Mouse (Mus musculus): ENCODE results near the gene Pxdn. TPM values are rescaled to one million over a fixed set of nuclear protein-coding genes. Genes with fewer than 3 reads are reported as not detected.

Gene Pxdn
- polyA plus RNA-seq, 1 experiment: 50.5 TPM

GRCm38 (mm10) chr12:29926896-29927295, 10.5 kb upstream of the Pxdn start:
- H3K79me2 ChIP-seq (ENCODE audit: control insufficient read depth, insufficient read depth): no peaks in the 10 kb centered on the region
- H3K4me3 ChIP-seq: no peak overlapping the region
- TF ChIP-seq POLR2A (IDR thresholded peaks at IDR 0.05; ENCODE audit: insufficient read length, low read depth) (no peak), MYOD1 (IDR thresholded peaks at IDR 0.05; ENCODE audit: control insufficient read depth in 1 of 3, insufficient read length in 2 of 3, low read depth in 2 of 3) (peak in 1 of 3 experiments; percentile 16), POLR2AphosphoS2 (IDR thresholded peaks at IDR 0.05; ENCODE audit: insufficient read length, low read depth) (no peak)
- no peak overlapping the region for H3ac ChIP-seq (ENCODE audit: control insufficient read depth, insufficient read length)
- no peak overlapping the region for H3K4me2 ChIP-seq (ENCODE audit: low read depth)
- no peaks in the 10 kb centered on the region for H3K27me3 ChIP-seq (ENCODE audit: control insufficient read depth, insufficient read depth, insufficient read length)
- no peaks in the 10 kb centered on the region for H3K36me3 ChIP-seq (ENCODE audit: control insufficient read depth, insufficient read depth)

- H3ac ChIP-seq (ENCODE audit: control insufficient read depth, insufficient read length): no peak overlapping the region
These were observed 6.8 kb upstream of the Pxdn start for GRCm38 (mm10) chr12:29930591-29930990.

GRCm38 (mm10) chr12:29932951-29933350, 4.5 kb upstream of the Pxdn start:
- H3K27me3 ChIP-seq (ENCODE audit: control insufficient read depth, insufficient read depth, insufficient read length): no peaks in the 10 kb centered on the region
- TF ChIP-seq POLR2AphosphoS2 (IDR thresholded peaks at IDR 0.05; ENCODE audit: insufficient read length, low read depth) (no peak), TCF3 (IDR thresholded peaks at IDR 0.05; ENCODE audit: insufficient read length, low read depth) (no peak), MAX (IDR thresholded peaks at IDR 0.05; ENCODE audit: low read depth) (no peak), USF1 (IDR thresholded peaks at IDR 0.05; ENCODE audit: low read depth) (no peak), MYOG (IDR thresholded peaks at IDR 0.05; ENCODE audit: control insufficient read depth in 1 of 3, insufficient read depth in 1 of 3, insufficient read length in 2 of 3, low read depth in 2 of 3) (no peak), CEBPB (IDR thresholded peaks at IDR 0.05; ENCODE audit: insufficient read depth, poor library complexity, severe bottlenecking) (no peak), REST (IDR thresholded peaks at IDR 0.05; ENCODE audit: insufficient read depth, insufficient read length) (no peak), POLR2A (IDR thresholded peaks at IDR 0.05; ENCODE audit: insufficient read length, low read depth) (no peak), SRF (IDR thresholded peaks at IDR 0.05; ENCODE audit: control insufficient read depth, insufficient read length, low read depth) (no peak), MYOD1 (IDR thresholded peaks at IDR 0.05; ENCODE audit: control insufficient read depth in 1 of 3, insufficient read length in 2 of 3, low read depth in 2 of 3) (no peak), TCF12 (IDR thresholded peaks at IDR 0.05; ENCODE audit: insufficient read depth, poor library complexity, severe bottlenecking) (no peak), E2F4 (IDR thresholded peaks at IDR 0.05; ENCODE audit: insufficient read depth) (no peak)
- H3ac ChIP-seq (ENCODE audit: control insufficient read depth, insufficient read length): no peak overlapping the region
- H3K79me2 ChIP-seq (ENCODE audit: control insufficient read depth, insufficient read depth): no peaks in the 10 kb centered on the region
- no peak overlapping the region for H3K4me3 ChIP-seq
- no peak overlapping the region for H3K4me2 ChIP-seq (ENCODE audit: low read depth)
- H3K36me3 ChIP-seq (ENCODE audit: control insufficient read depth, insufficient read depth): no peaks in the 10 kb centered on the region

More at GRCm38 (mm10) chr12:29930591-29930990, 6.8 kb upstream of the Pxdn start:
- Histone ChIP-seq H3K36me3 (ENCODE audit: control insufficient read depth, insufficient read depth) (no peaks in the 10 kb centered on the region), H3K4me2 (ENCODE audit: low read depth) (no peak overlapping the region), H3K27me3 (ENCODE audit: control insufficient read depth, insufficient read depth, insufficient read length) (no peaks in the 10 kb centered on the region), H3K79me2 (ENCODE audit: control insufficient read depth, insufficient read depth) (no peaks in the 10 kb centered on the region), H3K4me3 (no peak overlapping the region)
- TF ChIP-seq SRF (IDR thresholded peaks at IDR 0.05; ENCODE audit: control insufficient read depth, insufficient read length, low read depth): no peak
- TF ChIP-seq E2F4 (IDR thresholded peaks at IDR 0.05; ENCODE audit: insufficient read depth): no peak

GRCm38 (mm10) chr12:29933501-29933900, 3.9 kb upstream of the Pxdn start:
- Histone ChIP-seq H3K4me2 (ENCODE audit: low read depth) (peak overlapping the region; percentile 51), H3K36me3 (ENCODE audit: control insufficient read depth, insufficient read depth) (no peaks in the 10 kb centered on the region), H3K27me3 (ENCODE audit: control insufficient read depth, insufficient read depth, insufficient read length) (no peaks in the 10 kb centered on the region), H3ac (ENCODE audit: control insufficient read depth, insufficient read length) (no peak overlapping the region), H3K79me2 (ENCODE audit: control insufficient read depth, insufficient read depth) (peaks cover 1% of the 10 kb centered on the region), H3K4me3 (no peak overlapping the region)
- TF ChIP-seq MYOG (IDR thresholded peaks at IDR 0.05; ENCODE audit: control insufficient read depth in 1 of 3, insufficient read depth in 1 of 3, insufficient read length in 2 of 3, low read depth in 2 of 3) (no peak), CEBPB (IDR thresholded peaks at IDR 0.05; ENCODE audit: insufficient read depth, poor library complexity, severe bottlenecking) (no peak), E2F4 (IDR thresholded peaks at IDR 0.05; ENCODE audit: insufficient read depth) (no peak), MAX (IDR thresholded peaks at IDR 0.05; ENCODE audit: low read depth) (no peak), TCF3 (IDR thresholded peaks at IDR 0.05; ENCODE audit: insufficient read length, low read depth) (no peak), POLR2AphosphoS2 (IDR thresholded peaks at IDR 0.05; ENCODE audit: insufficient read length, low read depth) (no peak), POLR2A (IDR thresholded peaks at IDR 0.05; ENCODE audit: insufficient read length, low read depth) (no peak)

GRCm38 (mm10) chr12:29934120-29934581, 3.3 kb upstream of the Pxdn start:
- Histone ChIP-seq H3K4me3 (no peak overlapping the region), H3K4me2 (ENCODE audit: low read depth) (peak overlapping the region; percentile 51), H3K27me3 (ENCODE audit: control insufficient read depth, insufficient read depth, insufficient read length) (no peaks in the 10 kb centered on the region), H3K79me2 (ENCODE audit: control insufficient read depth, insufficient read depth) (peaks cover 8% of the 10 kb centered on the region), H3K36me3 (ENCODE audit: control insufficient read depth, insufficient read depth) (no peaks in the 10 kb centered on the region), H3ac (ENCODE audit: control insufficient read depth, insufficient read length) (no peak overlapping the region)
- TF ChIP-seq TCF3 (IDR thresholded peaks at IDR 0.05; ENCODE audit: insufficient read length, low read depth) (no peak), POLR2AphosphoS2 (IDR thresholded peaks at IDR 0.05; ENCODE audit: insufficient read length, low read depth) (no peak), REST (IDR thresholded peaks at IDR 0.05; ENCODE audit: insufficient read depth, insufficient read length) (no peak), E2F4 (IDR thresholded peaks at IDR 0.05; ENCODE audit: insufficient read depth) (no peak), MAX (IDR thresholded peaks at IDR 0.05; ENCODE audit: low read depth) (no peak), CEBPB (IDR thresholded peaks at IDR 0.05; ENCODE audit: insufficient read depth, poor library complexity, severe bottlenecking) (no peak), SRF (IDR thresholded peaks at IDR 0.05; ENCODE audit: control insufficient read depth, insufficient read length, low read depth) (no peak), POLR2A (IDR thresholded peaks at IDR 0.05; ENCODE audit: insufficient read length, low read depth) (no peak), TCF12 (IDR thresholded peaks at IDR 0.05; ENCODE audit: insufficient read depth, poor library complexity, severe bottlenecking) (no peak), MYOG (IDR thresholded peaks at IDR 0.05; ENCODE audit: control insufficient read depth in 1 of 3, insufficient read depth in 1 of 3, insufficient read length in 2 of 3, low read depth in 2 of 3) (no peak), USF1 (IDR thresholded peaks at IDR 0.05; ENCODE audit: low read depth) (no peak), MYOD1 (IDR thresholded peaks at IDR 0.05; ENCODE audit: control insufficient read depth in 1 of 3, insufficient read length in 2 of 3, low read depth in 2 of 3) (no peak)

Measured in myocyte (in vitro differentiated cells).